Mouse (Mus musculus) intestine, embryonic 14.5 days (tissue): ENCODE results near the gene Itgb2. TPM values are rescaled to one million over a fixed set of nuclear protein-coding genes. Genes with fewer than 3 reads are reported as not detected.

Experiments
- ATAC-seq: fragments of 200-750 bp; cut with Nextera tagmentation; replicated peaks from 2 replicates; pipeline ENCODE4 v1.8.0; 2017; ENCODE audit warnings: low read depth, moderate number of reproducible peaks, moderate TSS enrichment, moderate library complexity; ENCODE audit not compliant: low FRiP score, low TSS enrichment
- DNase-seq: peaks from one replicate; pipeline ENCODE4 v3.0.0-alpha.2; 2018; ENCODE audit warnings: low spot score
- H3K27ac ChIP-seq: fragments of 300-500 bp; sonication (generic); 2 replicates; pipeline ENCODE4 v1.5.1; 2014; ENCODE audit warnings: low read depth, mild to moderate bottlenecking, control low read depth
- H3K27me3 ChIP-seq: fragments of 300-500 bp; sonication (generic); replicated peaks from 2 replicates; pipeline ENCODE4 v1.6.1; 2014; ENCODE audit warnings: low read length, control low read depth; ENCODE audit not compliant: control insufficient read depth, insufficient read depth
- H3K36me3 ChIP-seq: fragments of 300-500 bp; sonication (generic); 2 replicates; pipeline ENCODE4 v1.6.1; 2014; ENCODE audit warnings: low read length, control low read depth; ENCODE audit not compliant: control insufficient read depth, insufficient read depth
- H3K4me1 ChIP-seq: fragments of 300-500 bp; sonication (generic); replicated peaks from 2 replicates; pipeline ENCODE4 v1.6.1; 2014; ENCODE audit warnings: low read length, control low read depth, mixed read lengths; ENCODE audit not compliant: control insufficient read depth, insufficient read depth
- H3K4me2 ChIP-seq: fragments of 300-500 bp; sonication (generic); 2 replicates; pipeline ENCODE4 v1.6.1; 2014; ENCODE audit warnings: low read length
- H3K4me3 ChIP-seq: fragments of 300-500 bp; sonication (generic); 2 replicates; pipeline ENCODE4 v1.5.1; 2014; ENCODE audit warnings: low read depth, low read length, control low read depth, mixed read lengths
- H3K9ac ChIP-seq: fragments of 300-500 bp; sonication (generic); 2 replicates; pipeline ENCODE4 v1.6.1; 2014; ENCODE audit warnings: mild to moderate bottlenecking, low read length
- H3K9me3 ChIP-seq: fragments of 300-500 bp; sonication (generic); 2 replicates; pipeline ENCODE4 v1.6.1; 2016; ENCODE audit warnings: low read length, control low read depth; ENCODE audit not compliant: control insufficient read depth
- WGBS: fragments of 180-500 bp; shearing (Covaris S2); extraction: QIAGEN DNeasy Blood & Tissue Kit; methylation state at CpG from one replicate; pipeline ENCODE4 v1.1.7; 2014; 5-methylcytosine and 5-hydroxymethylcytosine counted together
- polyA plus RNA-seq: library from polyadenylated mRNA; unstranded; fragments of >200 nt; fragmentation: Nextera tagmentation; extraction: Ambion mirVana; gene quantifications from 2 replicates; pipeline ENCODE4 v1.2.1, GENCODE M21; 2014

The Itgb2 gene
- polyA plus RNA-seq, 1 experiment from 2014 or later, result 3.1 TPM

GRCm38 (mm10) chr10:77537215-77538209 lies 7.5 kb downstream of the Itgb2 start:
- WGBS, result 86% methylated on average over 11 of the region's 11 CpGs
- Histone ChIP-seq H3K9ac (no peak overlapping the region), H3K9me3 (no peaks in the 10 kb centered on the region), H3K4me1 (no peaks in the 10 kb centered on the region), H3K4me2 (no peak overlapping the region), H3K36me3 (no peaks in the 10 kb centered on the region), H3K27me3 (no peaks in the 10 kb centered on the region), H3K27ac (no peak overlapping the region), H3K4me3 (no peak overlapping the region)
- ATAC-seq (no peak), DNase-seq (no peak)

- H3K9ac ChIP-seq, result no peak overlapping the region
- H3K4me1 ChIP-seq, result no peaks in the 10 kb centered on the region
- H3K27ac ChIP-seq, result no peak overlapping the region
- H3K36me3 ChIP-seq, result no peaks in the 10 kb centered on the region
- H3K9me3 ChIP-seq, result no peaks in the 10 kb centered on the region
- DNase-seq, result no peak
- no peak for ATAC-seq
- WGBS, result 85% methylated on average over 7 of the region's 7 CpGs
- no peak overlapping the region for H3K4me2 ChIP-seq
- H3K27me3 ChIP-seq, result no peaks in the 10 kb centered on the region
- no peak overlapping the region for H3K4me3 ChIP-seq
These were observed 9.4 kb downstream of the Itgb2 start for GRCm38 (mm10) chr10:77539320-77539945.

GRCm38 (mm10) chr10:77540576-77541102 lies 10.6 kb downstream of the Itgb2 start:
- Histone ChIP-seq H3K27ac (no peak overlapping the region), H3K4me1 (no peaks in the 10 kb centered on the region), H3K9ac (no peak overlapping the region), H3K36me3 (no peaks in the 10 kb centered on the region), H3K27me3 (no peaks in the 10 kb centered on the region), H3K4me2 (no peak overlapping the region), H3K4me3 (no peak overlapping the region), H3K9me3 (no peaks in the 10 kb centered on the region)
- DNase-seq, result no peak
- 90% methylated on average over 4 of the region's 4 CpGs for WGBS
- no peak for ATAC-seq

- 75% methylated on average over 10 of the region's 10 CpGs for WGBS
- Histone ChIP-seq H3K27me3 (no peaks in the 10 kb centered on the region), H3K4me3 (no peak overlapping the region), H3K27ac (no peak overlapping the region), H3K36me3 (no peaks in the 10 kb centered on the region), H3K9ac (no peak overlapping the region), H3K9me3 (no peaks in the 10 kb centered on the region), H3K4me2 (no peak overlapping the region), H3K4me1 (no peaks in the 10 kb centered on the region)
- DNase-seq, result no peak
- ATAC-seq, result no peak
These were observed 12.0 kb downstream of the Itgb2 start for GRCm38 (mm10) chr10:77541864-77542666.

GRCm38 (mm10) chr10:77543226-77543625 lies 13.2 kb downstream of the Itgb2 start:
- Histone ChIP-seq H3K4me1 (no peaks in the 10 kb centered on the region), H3K9ac (no peak overlapping the region), H3K4me3 (no peak overlapping the region), H3K27ac (no peak overlapping the region), H3K36me3 (no peaks in the 10 kb centered on the region), H3K27me3 (no peaks in the 10 kb centered on the region), H3K4me2 (no peak overlapping the region), H3K9me3 (no peaks in the 10 kb centered on the region)
- ATAC-seq, result no peak
- 48% methylated on average over 7 of the region's 7 CpGs for WGBS
- peak; percentile 59 for DNase-seq

GRCm38 (mm10) chr10:77544916-77545315 lies 14.9 kb downstream of the Itgb2 start:
- WGBS, result 76% methylated on average over 5 of the region's 5 CpGs
- DNase-seq (no peak), ATAC-seq (no peak)
- Histone ChIP-seq H3K4me2 (no peak overlapping the region), H3K4me3 (no peak overlapping the region), H3K27ac (no peak overlapping the region), H3K4me1 (no peaks in the 10 kb centered on the region), H3K36me3 (no peaks in the 10 kb centered on the region), H3K9ac (no peak overlapping the region), H3K9me3 (no peaks in the 10 kb centered on the region), H3K27me3 (no peaks in the 10 kb centered on the region)

GRCm38 (mm10) chr10:77548576-77548975 lies 18.5 kb downstream of the Itgb2 start:
- H3K27me3 ChIP-seq, result no peaks in the 10 kb centered on the region
- H3K4me1 ChIP-seq, result no peaks in the 10 kb centered on the region
- no peak overlapping the region for H3K27ac ChIP-seq
- H3K9ac ChIP-seq, result no peak overlapping the region
- no peak overlapping the region for H3K4me2 ChIP-seq
- 91% methylated on average over 10 of the region's 10 CpGs for WGBS
- DNase-seq, result no peak
- ATAC-seq, result no peak
- no peaks in the 10 kb centered on the region for H3K9me3 ChIP-seq
- H3K36me3 ChIP-seq, result no peaks in the 10 kb centered on the region
- H3K4me3 ChIP-seq, result no peak overlapping the region

GRCm38 (mm10) chr10:77550874-77551273 lies 20.8 kb downstream of the Itgb2 start:
- H3K4me1 ChIP-seq, result no peaks in the 10 kb centered on the region
- H3K27me3 ChIP-seq, result no peaks in the 10 kb centered on the region
- ATAC-seq (no peak), DNase-seq (no peak)
- no peak overlapping the region for H3K4me2 ChIP-seq
- H3K27ac ChIP-seq, result no peak overlapping the region
- no peak overlapping the region for H3K9ac ChIP-seq
- no peak overlapping the region for H3K4me3 ChIP-seq
- no peaks in the 10 kb centered on the region for H3K9me3 ChIP-seq
- 79% methylated on average over 11 of the region's 11 CpGs for WGBS
- no peaks in the 10 kb centered on the region for H3K36me3 ChIP-seq
